Mouse (Mus musculus) forebrain, embryonic 11.5 days (tissue): ENCODE results near the gene Erbb4. TPM values are rescaled to one million over a fixed set of nuclear protein-coding genes. Genes with fewer than 3 reads are reported as not detected.

ENCODE experiments used
- ATAC-seq: fragments of 200-750 bp; cut with Nextera tagmentation; replicated peaks from 2 replicates; pipeline ENCODE4 v1.8.0; 2017; ENCODE audit warnings: moderate TSS enrichment; ENCODE audit not compliant: low FRiP score
- DNase-seq: peaks from one replicate; pipeline ENCODE4 v3.0.0-alpha.2; 2017; ENCODE audit warnings: low spot score
- H3K27ac ChIP-seq: fragments of 300-500 bp; sonication (generic); 2 replicates; pipeline ENCODE4 v1.5.1; 2014; ENCODE audit warnings: low read depth, low read length
- H3K27me3 ChIP-seq: fragments of 300-500 bp; sonication (generic); 2 replicates; pipeline ENCODE4 v1.6.1; 2014; ENCODE audit warnings: mild to moderate bottlenecking, low read length, mixed read lengths; ENCODE audit not compliant: control insufficient read depth, insufficient read depth
- H3K36me3 ChIP-seq: fragments of 300-500 bp; sonication (generic); 2 replicates; pipeline ENCODE4 v1.6.1; 2014; ENCODE audit warnings: mild to moderate bottlenecking, low read length, moderate library complexity, mixed read lengths; ENCODE audit not compliant: control insufficient read depth, insufficient read depth
- H3K4me1 ChIP-seq: fragments of 300-500 bp; sonication (generic); replicated peaks from 2 replicates; pipeline ENCODE4 v1.6.1; 2014; ENCODE audit warnings: low read length, mixed read lengths; ENCODE audit not compliant: control insufficient read depth, insufficient read depth
- H3K4me2 ChIP-seq: fragments of 300-500 bp; sonication (generic); 2 replicates; pipeline ENCODE4 v1.6.1; 2014; ENCODE audit warnings: low read depth, mild to moderate bottlenecking, low read length, moderate library complexity, mixed read lengths; ENCODE audit not compliant: severe bottlenecking
- H3K4me3 ChIP-seq: fragments of 300-500 bp; sonication (generic); 2 replicates; pipeline ENCODE4 v1.5.1; 2014; ENCODE audit warnings: low read depth, low read length
- H3K9ac ChIP-seq: fragments of 300-500 bp; sonication (generic); 2 replicates; pipeline ENCODE4 v1.6.1; 2014; ENCODE audit warnings: low read length
- H3K9me3 ChIP-seq: fragments of 300-500 bp; sonication (generic); 2 replicates; pipeline ENCODE4 v1.6.1; 2016; ENCODE audit warnings: low read length, mixed read lengths; ENCODE audit not compliant: control insufficient read depth
- WGBS: fragments of 180-500 bp; shearing (Covaris S2); extraction: QIAGEN DNeasy Blood & Tissue Kit; methylation state at CpG from one replicate; pipeline ENCODE4 v1.1.7; 2014; 5-methylcytosine and 5-hydroxymethylcytosine counted together
- polyA plus RNA-seq: library from polyadenylated mRNA; unstranded; fragments of >200 nt; fragmentation: Nextera tagmentation; extraction: Ambion mirVana; gene quantifications from 2 replicates; pipeline ENCODE4 v1.2.1, GENCODE M21; 2014

Gene Erbb4
- polyA plus RNA-seq, 1 experiment from 2014 or later: 4.3 TPM

DNA sequence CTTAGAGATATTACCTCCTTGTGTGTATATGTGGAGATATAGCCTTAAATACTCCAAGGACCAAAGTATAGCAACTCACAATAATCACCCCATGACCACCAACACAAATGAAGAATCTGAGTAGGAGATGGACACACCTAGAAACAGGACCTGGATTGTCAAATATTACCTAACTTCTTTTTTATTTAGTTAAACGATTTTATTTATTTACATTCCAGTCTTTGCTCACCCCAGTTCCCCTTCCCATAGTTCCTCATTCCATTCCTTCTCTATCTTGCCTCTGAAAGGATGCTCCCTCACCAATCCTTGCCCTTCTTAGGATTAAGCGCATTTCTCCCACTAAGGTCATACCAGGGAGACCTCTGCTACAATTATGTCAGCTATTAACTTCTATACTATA lies 128.6 kb downstream of the Erbb4 start:
- DNase-seq (no peak), ATAC-seq (no peak)
- WGBS: 87% methylated on average over 2 of the region's 2 CpGs
- H3K4me1 ChIP-seq: no peaks in the 10 kb centered on the region
- H3K27ac ChIP-seq: no peak overlapping the region
- no peaks in the 10 kb centered on the region for H3K9me3 ChIP-seq
- no peak overlapping the region for H3K4me3 ChIP-seq
- no peak overlapping the region for H3K4me2 ChIP-seq
- H3K9ac ChIP-seq: no peak overlapping the region
- no peaks in the 10 kb centered on the region for H3K27me3 ChIP-seq
- H3K36me3 ChIP-seq: no peaks in the 10 kb centered on the region

- Histone ChIP-seq H3K4me3 (no peak overlapping the region), H3K9me3 (no peaks in the 10 kb centered on the region), H3K27me3 (no peaks in the 10 kb centered on the region), H3K4me1 (no peaks in the 10 kb centered on the region), H3K27ac (no peak overlapping the region), H3K9ac (no peak overlapping the region), H3K4me2 (no peak overlapping the region), H3K36me3 (no peaks in the 10 kb centered on the region)
- 93% methylated on average over 3 of the region's 3 CpGs for WGBS
- ATAC-seq (no peak), DNase-seq (no peak)
Measured at GRCm38 (mm10) chr1:68978571-68978970, 129.3 kb downstream of the Erbb4 start.

GRCm38 (mm10) chr1:68973355-68974127 lies 134.3 kb downstream of the Erbb4 start:
- no peak for ATAC-seq
- no peak overlapping the region for H3K4me3 ChIP-seq
- no peak overlapping the region for H3K9ac ChIP-seq
- no peaks in the 10 kb centered on the region for H3K9me3 ChIP-seq
- H3K27me3 ChIP-seq: no peaks in the 10 kb centered on the region
- DNase-seq: no peak
- H3K4me2 ChIP-seq: no peak overlapping the region
- no peaks in the 10 kb centered on the region for H3K4me1 ChIP-seq
- WGBS: 80% methylated on average over 5 of the region's 5 CpGs
- H3K36me3 ChIP-seq: no peaks in the 10 kb centered on the region
- H3K27ac ChIP-seq: no peak overlapping the region

- Histone ChIP-seq H3K4me1 (0 out of 2 replicates have a peak, but pooled peaks cover 2% of the 10 kb centered on the region), H3K4me2 (no peak overlapping the region), H3K36me3 (no peaks in the 10 kb centered on the region), H3K27me3 (no peaks in the 10 kb centered on the region), H3K4me3 (no peak overlapping the region), H3K9me3 (no peaks in the 10 kb centered on the region), H3K27ac (no peak overlapping the region), H3K9ac (no peak overlapping the region)
- DNase-seq (no peak), ATAC-seq (no peak)
Measured at GRCm38 (mm10) chr1:68964127-68964526, 143.7 kb downstream of the Erbb4 start.

GRCm38 (mm10) chr1:68961365-68962116 lies 146.3 kb downstream of the Erbb4 start:
- Histone ChIP-seq H3K9ac (no peak overlapping the region), H3K4me1 (0 out of 2 replicates have a peak, but pooled peaks cover 2% of the 10 kb centered on the region), H3K36me3 (no peaks in the 10 kb centered on the region), H3K9me3 (no peaks in the 10 kb centered on the region), H3K27ac (no peak overlapping the region), H3K4me2 (no peak overlapping the region), H3K4me3 (no peak overlapping the region), H3K27me3 (no peaks in the 10 kb centered on the region)
- WGBS: 35% methylated on average over 2 of the region's 2 CpGs
- no peak for DNase-seq
- no peak for ATAC-seq

DNA sequence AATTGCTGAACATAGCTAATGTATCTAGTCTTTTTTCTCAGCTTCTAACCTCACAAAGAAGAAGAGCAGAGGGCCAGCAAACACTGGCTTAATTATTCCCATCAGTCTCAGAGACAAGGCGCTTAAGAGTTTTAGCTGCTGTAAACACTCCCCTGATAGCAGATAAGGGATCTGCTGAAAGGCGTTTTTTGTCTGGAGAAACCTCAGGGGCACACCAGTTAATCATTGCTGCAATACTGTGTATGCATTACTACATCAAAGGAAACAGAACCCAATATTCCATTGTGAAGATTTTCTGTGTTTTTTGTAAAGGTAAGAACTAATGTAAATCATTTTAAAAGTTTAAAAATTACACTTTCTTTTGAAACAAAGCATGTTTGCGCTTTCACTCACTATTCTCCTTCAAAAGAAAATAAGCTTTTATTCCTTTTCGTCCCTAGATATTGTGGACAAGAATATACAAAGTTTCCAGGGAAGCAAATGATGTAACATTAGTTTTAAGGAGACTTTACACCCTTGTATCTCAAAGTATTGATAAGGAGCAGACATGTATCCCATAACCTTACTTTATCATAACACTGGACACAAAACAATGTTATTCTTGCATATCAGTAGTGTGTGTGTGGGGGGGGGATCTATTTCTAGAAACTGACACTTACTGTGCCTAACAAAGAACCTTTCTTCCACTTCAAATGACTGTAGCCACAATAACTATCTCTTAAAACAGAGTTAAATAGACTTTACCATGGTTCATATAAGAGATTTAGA lies 150.9 kb downstream of the Erbb4 start:
- no peaks in the 10 kb centered on the region for H3K36me3 ChIP-seq
- H3K27ac ChIP-seq: no peak overlapping the region
- WGBS: 57% methylated on average over 4 of the region's 4 CpGs
- DNase-seq (no peak), ATAC-seq (no peak)
- no peak overlapping the region for H3K4me3 ChIP-seq
- no peak overlapping the region for H3K4me2 ChIP-seq
- H3K9me3 ChIP-seq: no peaks in the 10 kb centered on the region
- no peak overlapping the region for H3K9ac ChIP-seq
- H3K27me3 ChIP-seq: no peaks in the 10 kb centered on the region
- H3K4me1 ChIP-seq: 0 out of 2 replicates have a peak, but pooled peaks cover 2% of the 10 kb centered on the region

- H3K27ac ChIP-seq: no peak overlapping the region
- no peaks in the 10 kb centered on the region for H3K9me3 ChIP-seq
- WGBS: 61% methylated on average over 2 of the region's 2 CpGs
- no peaks in the 10 kb centered on the region for H3K4me1 ChIP-seq
- no peak overlapping the region for H3K4me3 ChIP-seq
- no peaks in the 10 kb centered on the region for H3K36me3 ChIP-seq
- ATAC-seq: no peak
- H3K9ac ChIP-seq: no peak overlapping the region
- DNase-seq: no peak
- H3K4me2 ChIP-seq: no peak overlapping the region
- H3K27me3 ChIP-seq: no peaks in the 10 kb centered on the region
Measured at GRCm38 (mm10) chr1:68955482-68955881, 152.4 kb downstream of the Erbb4 start.

- Histone ChIP-seq H3K36me3 (no peaks in the 10 kb centered on the region), H3K27me3 (no peaks in the 10 kb centered on the region), H3K27ac (no peak overlapping the region), H3K4me2 (no peak overlapping the region), H3K9me3 (no peaks in the 10 kb centered on the region), H3K4me1 (no peaks in the 10 kb centered on the region), H3K4me3 (no peak overlapping the region), H3K9ac (no peak overlapping the region)
- 64% methylated on average over 2 of the region's 2 CpGs for WGBS
- no peak for DNase-seq
- ATAC-seq: no peak
Measured at GRCm38 (mm10) chr1:68943141-68943540, 164.7 kb downstream of the Erbb4 start.
